Mouse (Mus musculus): ENCODE measurements around the gene Slc4a1.
A peak's percentile ranks its signal among the peaks of the same experiment; 100 is the strongest.
"Not testable (repeated sequence)": the region's sequence is repeated elsewhere in the genome, so short reads cannot be mapped to it uniquely, and the experiment has no call there.

Slc4a1 gene

GRCm38 (mm10) chr11:102399107-102399506 lies 33.1 kb upstream of the Slc4a1 start:
- no peak for DNase-seq (ENCODE audit: low read depth, low spot score)

GRCm38 (mm10) chr11:102398007-102398825 lies 32.2 kb upstream of the Slc4a1 start:
- DNase-seq (ENCODE audit: low read depth, low spot score), result no peak

- no peak for DNase-seq (ENCODE audit: low read depth, low spot score)
These were observed 30.7 kb upstream of the Slc4a1 start for GRCm38 (mm10) chr11:102396671-102397141.

- DNase-seq (ENCODE audit: low read depth, low spot score), result no peak
These were observed 30.3 kb upstream of the Slc4a1 start for GRCm38 (mm10) chr11:102396263-102396662.

- DNase-seq (ENCODE audit: low read depth, low spot score), result no peak
These were observed 29.2 kb upstream of the Slc4a1 start for GRCm38 (mm10) chr11:102395250-102395649.

GRCm38 (mm10) chr11:102394421-102395124 lies 28.6 kb upstream of the Slc4a1 start:
- no peak for DNase-seq (ENCODE audit: low read depth, low spot score)

- DNase-seq (ENCODE audit: low read depth, low spot score), result no peak
These were observed 27.9 kb upstream of the Slc4a1 start for GRCm38 (mm10) chr11:102393719-102394420.

- DNase-seq (ENCODE audit: low read depth, low spot score), result peak; percentile 81
These were observed 27.2 kb upstream of the Slc4a1 start, which contains the start of gene Rundc3a for GRCm38 (mm10) chr11:102393238-102393634. Rundc3a (plus strand) TSS chr11:102393403.

GRCm38 (mm10) chr11:102392441-102393237 lies 26.6 kb upstream of the Slc4a1 start:
- no peak for DNase-seq (ENCODE audit: low read depth, low spot score)

- not testable (repeated sequence) for DNase-seq (ENCODE audit: low read depth, low spot score)
These were observed 23.4 kb upstream of the Slc4a1 start for GRCm38 (mm10) chr11:102389436-102389835.

GRCm38 (mm10) chr11:102386121-102386520 lies 20.1 kb upstream of the Slc4a1 start:
- no peak for DNase-seq (ENCODE audit: low read depth, low spot score)

GRCm38 (mm10) chr11:102385075-102385474 lies 19.1 kb upstream of the Slc4a1 start:
- DNase-seq (ENCODE audit: low read depth, low spot score), result no peak

GRCm38 (mm10) chr11:102384418-102384817 lies 18.4 kb upstream of the Slc4a1 start:
- DNase-seq (ENCODE audit: low read depth, low spot score), result no peak

GRCm38 (mm10) chr11:102383365-102384136 lies 17.5 kb upstream of the Slc4a1 start:
- DNase-seq (ENCODE audit: low read depth, low spot score), result no peak

- DNase-seq (ENCODE audit: low read depth, low spot score), result no peak
These were observed 16.8 kb upstream of the Slc4a1 start for GRCm38 (mm10) chr11:102382794-102383193.

GRCm38 (mm10) chr11:102381341-102382100 lies 15.5 kb upstream of the Slc4a1 start:
- no peak for DNase-seq (ENCODE audit: low read depth, low spot score)

GRCm38 (mm10) chr11:102380091-102380490 lies 14.1 kb upstream of the Slc4a1 start:
- no peak for DNase-seq (ENCODE audit: low read depth, low spot score)

- DNase-seq (ENCODE audit: low read depth, low spot score), result peak; percentile 34
These were observed 11.2 kb upstream of the Slc4a1 start for GRCm38 (mm10) chr11:102377186-102377585.

GRCm38 (mm10) chr11:102376196-102376835 lies 10.3 kb upstream of the Slc4a1 start:
- DNase-seq (ENCODE audit: low read depth, low spot score), result no peak

Data from CD4-positive helper T cell, adult 2 months (primary cell).